Mouse (Mus musculus): ENCODE measurements around the gene Myo1h.

DNA sequence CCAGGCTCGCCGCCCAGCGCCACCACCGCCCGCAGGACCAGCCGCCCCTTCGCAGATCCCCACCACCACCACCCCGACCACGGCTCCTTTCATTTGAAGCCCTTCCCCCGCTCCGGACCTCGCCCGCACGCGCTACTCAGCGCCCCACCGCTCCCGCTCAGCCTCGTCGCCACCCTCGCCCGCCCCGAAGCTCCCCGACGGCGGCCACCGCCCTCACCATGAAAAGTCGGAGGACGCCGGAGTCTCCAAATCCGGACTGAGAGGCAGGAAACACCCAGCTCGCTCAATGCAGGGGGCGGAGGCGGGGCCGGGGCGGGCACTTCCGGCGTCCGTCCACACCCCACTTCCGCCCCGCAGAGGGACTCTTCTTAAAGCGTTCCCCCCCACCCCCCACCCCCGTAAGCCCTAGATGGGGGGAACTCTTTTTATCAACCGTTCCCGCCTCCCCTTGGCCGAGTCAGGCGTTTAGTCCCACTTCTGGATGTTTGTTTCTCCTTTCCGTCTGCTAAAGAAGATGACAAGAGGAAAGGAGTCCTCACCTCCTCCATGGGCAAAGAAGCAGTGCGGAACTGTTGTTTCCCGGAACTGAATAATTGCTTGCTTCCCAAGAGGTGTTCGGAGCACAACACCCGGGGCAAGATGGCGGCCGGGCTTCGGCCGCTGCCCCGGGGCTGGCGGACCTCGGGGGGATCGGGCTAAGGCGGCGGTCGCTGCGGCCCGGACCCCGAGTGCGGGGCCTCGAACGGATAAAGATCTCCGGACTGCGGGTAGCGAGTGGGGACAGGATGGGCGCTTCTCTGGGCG, 91.4 kb downstream of the Myo1h start, which contains the start of the genes Kctd10 and Ube3b:
- TF ChIP-seq CTCF (IDR thresholded peaks at IDR 0.05; ENCODE audit: control insufficient read depth, insufficient read depth, insufficient read length) = no peak
- no peak for TF ChIP-seq MAX (IDR thresholded peaks at IDR 0.05)
- no peak for TF ChIP-seq MYOD1 (IDR thresholded peaks at IDR 0.05; ENCODE audit: control insufficient read depth, insufficient read length, low read depth)
- TF ChIP-seq USF1 (IDR thresholded peaks at IDR 0.05; ENCODE audit: low read depth) = no peak
- no peak for TF ChIP-seq MYOG (IDR thresholded peaks at IDR 0.05; ENCODE audit: control insufficient read depth, extremely low read depth, insufficient read length)

Measured in C2C12 (cell line).